ENCODE assay signal across 8 mouse cellular contexts in genomic region chr14:52118456-52118822, GRCm38 (mm10). TPM values are rescaled to one million over a fixed set of nuclear protein-coding genes. Genes with fewer than 3 reads are reported as not detected.
DNase-seq lines count a peak whose midpoint lies in the region; ATAC-seq and TF ChIP-seq lines count a peak whose summit lies in the region.

No protein-coding gene starts in this region.

- H3K36me3 ChIP-seq in neural tube, embryonic 11.5 days (ENCODE audit: control insufficient read depth, insufficient read depth, low read length), result no peaks in the 10 kb centered on the region
- no peaks in the 10 kb centered on the region for H3K36me3 ChIP-seq in heart, embryonic 16.5 days (ENCODE audit: control insufficient read depth, insufficient read depth)
- H3K36me3 ChIP-seq in liver, adult 2 months (ENCODE audit: control insufficient read depth, insufficient read depth, low read length), result no peaks in the 10 kb centered on the region
- no peaks in the 10 kb centered on the region for H3K36me3 ChIP-seq in stomach, embryonic 16.5 days (ENCODE audit: control insufficient read depth, insufficient read depth, low read length)

- TF ChIP-seq POLR2A in liver, adult 2 months (IDR thresholded peaks at IDR 0.05; ENCODE audit: extremely low read depth, insufficient read depth, low read length), result no peak

- H3K27me3 ChIP-seq in neural tube, embryonic 11.5 days (ENCODE audit: control insufficient read depth, insufficient read depth, low read length), result no peaks in the 10 kb centered on the region
- no peaks in the 10 kb centered on the region for H3K27me3 ChIP-seq in heart, embryonic 16.5 days (ENCODE audit: control insufficient read depth, insufficient read depth, low read length)
- no peaks in the 10 kb centered on the region for H3K27me3 ChIP-seq in liver, adult 2 months (ENCODE audit: control insufficient read depth, insufficient read depth, low read length)
- no peaks in the 10 kb centered on the region for H3K27me3 ChIP-seq in stomach, embryonic 16.5 days (ENCODE audit: control insufficient read depth, insufficient read depth, low read length)

- peak; percentile 25; the same call in 1 of the 2 replicates for ATAC-seq in neural tube, embryonic 11.5 days (ENCODE audit: insufficient read depth, low FRiP score, low TSS enrichment)
- no peak for ATAC-seq in heart, embryonic 16.5 days (replicated peaks; ENCODE audit: extremely low read depth, insufficient read depth, low FRiP score)
- 0 out of 2 replicates have a peak, but pooled peaks have one; percentile 4 for ATAC-seq in stomach, embryonic 16.5 days (ENCODE audit: insufficient read depth, low FRiP score)

- H3K27ac ChIP-seq in neural tube, embryonic 11.5 days (ENCODE audit: low read depth, low read length), result no peak overlapping the region
- H3K27ac ChIP-seq in heart, embryonic 16.5 days (ENCODE audit: low read length), result no peak overlapping the region
- H3K27ac ChIP-seq in liver, adult 2 months (replicated peaks; ENCODE audit: insufficient read depth, low read depth, low read length), result no peak overlapping the region
- peak overlapping the region; percentile 96 for H3K27ac ChIP-seq in stomach, embryonic 16.5 days (ENCODE audit: low read length)

- H3K9ac ChIP-seq in neural tube, embryonic 11.5 days (ENCODE audit: low read length), result peak overlapping the region; percentile 69
- H3K9ac ChIP-seq in heart, embryonic 16.5 days (ENCODE audit: low read length), result peak overlapping the region; percentile 83; the same call in 1 of the 2 replicates
- H3K9ac ChIP-seq in liver, adult 2 months (ENCODE audit: low read depth, low read length), result no peak overlapping the region; the same call in 1 of the 2 replicates
- peak overlapping the region; percentile 84; the same call in 1 of the 2 replicates for H3K9ac ChIP-seq in stomach, embryonic 16.5 days (ENCODE audit: low read length)

- DNase-seq in neural tube, embryonic 11.5 days (ENCODE audit: low spot score), result no peak
- DNase-seq in neural tube, embryonic 10.5 days (ENCODE audit: extremely low spot score, low spot score), result no peak
- DNase-seq in liver, adult 2 months (ENCODE audit: extremely low read depth, low read depth, low spot score), result no peak
- DNase-seq in thymus, postnatal 14 days, result no peak
- no peak for DNase-seq in adrenal gland, postnatal 14 days
- no peak for DNase-seq in spleen, postnatal 4 days (ENCODE audit: low spot score in 2 of 2)

- TF ChIP-seq CTCF in liver, adult 2 months (IDR thresholded peaks at IDR 0.05; ENCODE audit: low read depth, low read length), result no peak

- H3K4me1 ChIP-seq in neural tube, embryonic 11.5 days (ENCODE audit: control insufficient read depth, insufficient read depth, low read length), result peaks cover 2% of the 10 kb centered on the region; the same call in 1 of the 2 replicates
- peaks cover 5% of the 10 kb centered on the region for H3K4me1 ChIP-seq in heart, embryonic 16.5 days (ENCODE audit: control insufficient read depth, insufficient read depth, low read length)
- no peaks in the 10 kb centered on the region; the same call in 1 of the 2 replicates for H3K4me1 ChIP-seq in liver, adult 2 months (ENCODE audit: control insufficient read depth, insufficient read depth, low read length)
- H3K4me1 ChIP-seq in stomach, embryonic 16.5 days (ENCODE audit: control insufficient read depth, insufficient read depth, low read length), result 0 out of 2 replicates have a peak, but pooled peaks cover 7% of the 10 kb centered on the region

- H3K79me2 ChIP-seq in liver, adult 2 months (ENCODE audit: control insufficient read depth, insufficient read depth, low read length), result no peaks in the 10 kb centered on the region

- 30% methylated on average over 8 of the region's 8 CpGs for WGBS in neural tube, embryonic 11.5 days
- 14% methylated on average over 8 of the region's 8 CpGs for WGBS in heart, embryonic 16.5 days
- 6% methylated on average over 8 of the region's 8 CpGs for WGBS in liver, adult 2 months
- 16% methylated on average over 8 of the region's 8 CpGs for WGBS in stomach, embryonic 16.5 days

- no peaks in the 10 kb centered on the region for H3K9me3 ChIP-seq in neural tube, embryonic 11.5 days (ENCODE audit: control insufficient read depth, low read length)
- H3K9me3 ChIP-seq in heart, embryonic 16.5 days (replicated peaks; ENCODE audit: control insufficient read depth, low read length), result no peaks in the 10 kb centered on the region
- H3K9me3 ChIP-seq in stomach, embryonic 16.5 days (replicated peaks; ENCODE audit: control insufficient read depth, low read length), result no peaks in the 10 kb centered on the region

- H3K4me2 ChIP-seq in neural tube, embryonic 11.5 days (ENCODE audit: low read depth), result peak overlapping the region; percentile 90
- peak overlapping the region; percentile 100 for H3K4me2 ChIP-seq in heart, embryonic 16.5 days (ENCODE audit: low read depth, low read length)
- H3K4me2 ChIP-seq in stomach, embryonic 16.5 days (ENCODE audit: low read depth, low read length), result peak overlapping the region; percentile 93

- H3K4me3 ChIP-seq in neural tube, embryonic 11.5 days (ENCODE audit: low read depth, low read length), result no peak overlapping the region; the same call in 1 of the 2 replicates
- peak overlapping the region; percentile 67 for H3K4me3 ChIP-seq in heart, embryonic 16.5 days (ENCODE audit: low read length)
- peak overlapping the region; percentile 70 for H3K4me3 ChIP-seq in liver, adult 2 months (ENCODE audit: insufficient read depth, low read depth, low read length)
- H3K4me3 ChIP-seq in stomach, embryonic 16.5 days (replicated peaks; ENCODE audit: low read length), result peak overlapping the region; percentile 58

RNA-seq across cellular contexts. Expression of gene Rpgrip1, which starts 7.9 kb away (rescaled TPM):
- polyA plus RNA-seq in neural tube, embryonic 11.5 days (2014; fragmentation: Nextera tagmentation; extraction: Ambion mirVana), result 96.8 and 101 TPM in 2 replicates
- polyA plus RNA-seq in heart, embryonic 16.5 days (2015; fragmentation: Nextera tagmentation; extraction: Ambion mirVana), result 24.7 and 29.5 TPM in 2 replicates
- total RNA-seq in liver, adult 2 months (2014; rRNA removed), result 0.55 and 1.2 TPM in 2 replicates
- polyA plus RNA-seq in liver, adult 2 months (2012; rRNA removed), result 0.35 and 0.50 TPM in 2 replicates
- polyA plus RNA-seq in stomach, embryonic 16.5 days (2015; fragmentation: Nextera tagmentation; extraction: Ambion mirVana), result 50.0 and 51.5 TPM in 2 replicates
- 0.44 and 1.4 TPM in 2 replicates for total RNA-seq in adrenal gland, postnatal 14 days (2021)

RNA-seq across cellular contexts. Expression of gene Hnrnpc, which starts 14.6 kb away (rescaled TPM):
- 901 and 908 TPM in 2 replicates for polyA plus RNA-seq in neural tube, embryonic 11.5 days (2014; fragmentation: Nextera tagmentation; extraction: Ambion mirVana)
- 337 and 412 TPM in 2 replicates for polyA plus RNA-seq in heart, embryonic 16.5 days (2015; fragmentation: Nextera tagmentation; extraction: Ambion mirVana)
- total RNA-seq in liver, adult 2 months (2014; rRNA removed), result 77.5 and 84.4 TPM in 2 replicates
- 50.8 and 55.8 TPM in 2 replicates for polyA plus RNA-seq in liver, adult 2 months (2012; rRNA removed)
- 504 and 528 TPM in 2 replicates for polyA plus RNA-seq in stomach, embryonic 16.5 days (2015; fragmentation: Nextera tagmentation; extraction: Ambion mirVana)
- 221 and 230 TPM in 2 replicates for total RNA-seq in adrenal gland, postnatal 14 days (2021)

Comparison
In these comparisons a context has a peak if more than half of its experiments do, and no peak if none do; other contexts are left out.
1. RNA of gene Rpgrip1, which starts 7.9 kb away (polyA plus RNA-seq): 96.8 to 101 TPM in neural tube, embryonic 11.5 days, 50.0 to 51.5 TPM in stomach, embryonic 16.5 days and 24.7 to 29.5 TPM in heart, embryonic 16.5 days; 0.35 to 0.50 TPM in liver, adult 2 months; every median in the first group is over 10 times any median in the second.
2. Peak in every context shown above with its lines, with median percentiles within 50 percentile points of each other: H3K4me2 ChIP-seq.